Mouse (Mus musculus) retina, embryonic 14.5 days (tissue): Measurements from ENCODE around the gene N4bp1.

Experiments
- DNase-seq: peaks from one replicate; pipeline ENCODE4 v3.0.0-alpha.2; 2015; ENCODE audit warnings: low spot score

Gene N4bp1

DNA sequence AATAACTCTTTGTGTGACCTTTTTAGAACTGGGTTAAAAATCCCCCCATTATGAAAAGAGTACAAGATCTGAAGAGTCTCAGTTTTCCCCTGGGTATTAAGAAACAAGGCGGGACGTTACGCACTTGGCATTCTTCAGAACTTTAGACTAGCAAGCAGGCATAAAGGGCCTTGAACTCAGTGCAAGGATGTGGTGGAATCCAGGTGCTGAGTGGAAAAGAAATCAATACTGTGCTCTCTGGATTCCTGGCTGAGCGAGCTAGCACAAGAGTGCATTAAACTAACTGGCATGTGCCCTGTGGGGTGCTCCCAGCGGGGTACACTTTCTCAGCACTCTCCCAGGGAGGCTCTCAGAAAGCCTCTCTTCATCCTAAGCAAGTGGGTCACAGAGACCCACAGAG, 122.3 kb downstream of the N4bp1 start:
- no peak for DNase-seq

DNA sequence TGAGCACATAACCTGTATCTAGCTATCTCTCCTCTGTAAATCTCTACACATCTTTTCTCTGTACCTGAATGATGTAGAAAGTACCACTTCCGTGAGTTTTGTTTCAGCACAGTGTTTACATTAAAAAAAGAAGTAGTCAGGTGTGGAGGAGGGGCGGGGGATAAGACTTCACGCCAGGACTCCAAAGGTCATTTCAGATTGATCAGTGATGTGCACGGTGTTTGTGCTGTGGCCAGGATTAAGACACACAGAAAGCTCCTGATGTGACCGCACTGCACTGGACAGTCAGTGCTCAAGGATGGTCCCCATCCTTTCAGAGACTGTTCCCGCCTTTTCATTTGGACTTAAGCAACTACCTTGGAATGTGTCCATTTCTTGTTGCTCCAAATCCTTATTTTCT, 124.3 kb downstream of the N4bp1 start:
- no peak for DNase-seq

DNA sequence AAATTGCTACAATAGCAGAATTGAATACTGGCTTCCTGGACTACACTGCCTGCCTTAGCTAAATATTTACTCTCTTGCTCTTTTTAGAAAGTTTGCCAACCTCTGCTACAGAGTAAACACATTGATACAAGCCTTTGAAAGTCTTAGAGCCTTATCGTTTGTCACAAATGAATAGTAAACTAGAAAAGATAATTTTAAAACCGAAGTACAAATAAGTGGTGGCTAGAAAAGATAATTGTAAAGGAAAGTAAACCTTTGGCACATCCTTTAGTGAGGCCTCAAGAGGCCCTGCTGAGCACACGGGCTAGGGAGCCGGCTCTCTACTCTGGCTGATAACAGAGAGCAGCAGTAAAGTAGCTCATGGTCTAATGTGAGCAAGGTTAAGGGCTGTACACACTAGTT, 126.0 kb downstream of the N4bp1 start:
- DNase-seq, result no peak

DNA sequence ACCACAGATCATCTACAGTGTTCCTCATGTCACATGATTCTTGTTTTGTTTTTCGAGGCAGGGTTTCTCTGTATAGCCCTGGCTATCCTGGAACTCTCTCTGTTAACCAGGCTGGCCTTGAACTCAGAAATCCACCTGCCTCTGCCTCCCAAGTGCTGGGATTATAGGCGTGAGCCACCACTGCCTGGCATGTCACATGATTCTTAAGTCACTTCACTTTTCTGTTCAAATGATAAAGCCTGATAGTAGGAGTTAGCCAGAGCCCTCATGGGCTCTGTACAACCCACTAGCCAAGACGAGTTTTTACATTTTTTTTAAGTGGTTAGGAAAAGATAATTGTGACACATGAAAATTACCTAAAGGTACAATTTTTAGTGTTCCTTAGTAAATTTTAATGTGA, 126.4 kb downstream of the N4bp1 start:
- no peak for DNase-seq
